Comparison of ENCODE assay signal across 8 mouse cellular contexts in genomic region chr2:13372825-13373224, GRCm38 (mm10).
A peak's percentile ranks its signal among the peaks of the same experiment; 100 is the strongest.
DNase-seq lines count a peak whose midpoint lies in the region; ATAC-seq lines count a peak whose summit lies in the region.
"Had no signal": no experiment of that assay in that cellular context is flagged by ENCODE, and none has a peak within 500 bp of the region (broad histone marks: within the 10 kb centered on the region; RNA-seq: fewer than 3 reads in every experiment).

No protein-coding gene starts in this region.

- peak overlapping the region; percentile 80 for H3K27ac ChIP-seq in liver, embryonic 11.5 days (ENCODE audit: low read depth, low read length)
- H3K27ac ChIP-seq in hindbrain, embryonic 10.5 days, result peak overlapping the region; percentile 93
- peak overlapping the region; percentile 40; the same call in 1 of the 2 replicates for H3K27ac ChIP-seq in limb, embryonic 15.5 days

- peak overlapping the region; percentile 38; the same call in 1 of the 2 replicates for H3K4me2 ChIP-seq in liver, embryonic 11.5 days
- no peak overlapping the region for H3K4me2 ChIP-seq in limb, embryonic 15.5 days

- DNase-seq in liver, embryonic 11.5 days (ENCODE audit: low spot score), result no peak
- DNase-seq in liver, result no peak
- DNase-seq in hindbrain, embryonic 10.5 days (ENCODE audit: low spot score), result no peak
- DNase-seq in retina, postnatal 1 day, result peak; percentile 16
- no peak for DNase-seq in T-cell, adult 2 months (ENCODE audit: low spot score)

- H3K9ac ChIP-seq in liver, embryonic 11.5 days (ENCODE audit: low read depth, low read length), result no peak overlapping the region
- no peak overlapping the region for H3K9ac ChIP-seq in limb, embryonic 15.5 days

- H3K36me3 ChIP-seq in liver, embryonic 11.5 days (ENCODE audit: control insufficient read depth, insufficient read depth, low read length), result no peaks in the 10 kb centered on the region
- no peaks in the 10 kb centered on the region for H3K36me3 ChIP-seq in hindbrain, embryonic 10.5 days
- H3K36me3 ChIP-seq in limb, embryonic 15.5 days, result no peaks in the 10 kb centered on the region
- H3K36me3 ChIP-seq: G1E had no signal

- H3K4me1 ChIP-seq in liver, embryonic 11.5 days (replicated peaks; ENCODE audit: control insufficient read depth, insufficient read depth, low read length), result peaks cover 13% of the 10 kb centered on the region
- H3K4me1 ChIP-seq in hindbrain, embryonic 10.5 days (replicated peaks), result peaks cover 42% of the 10 kb centered on the region
- H3K4me1 ChIP-seq in limb, embryonic 15.5 days, result peaks cover 14% of the 10 kb centered on the region

- ATAC-seq in liver, embryonic 11.5 days (replicated peaks; ENCODE audit: low FRiP score), result no peak
- ATAC-seq in limb, embryonic 15.5 days (ENCODE audit: insufficient number of reproducible peaks, low FRiP score, low TSS enrichment, low read depth), result no peak
- no peak for ATAC-seq in granulocyte monocyte progenitor cell, adult 5-6 weeks (replicated peaks; ENCODE audit: poor library complexity, severe bottlenecking)

- WGBS in liver, embryonic 11.5 days, result 67% methylated on average over 3 of the region's 3 CpGs
- WGBS in hindbrain, embryonic 10.5 days, result 47% methylated on average over 3 of the region's 3 CpGs
- WGBS in limb, embryonic 15.5 days, result 44% methylated on average over 3 of the region's 3 CpGs

- no peaks in the 10 kb centered on the region for H3K27me3 ChIP-seq in liver, embryonic 11.5 days (replicated peaks; ENCODE audit: control insufficient read depth, insufficient read depth, low read length)
- no peaks in the 10 kb centered on the region for H3K27me3 ChIP-seq in hindbrain, embryonic 10.5 days (ENCODE audit: insufficient read depth, poor library complexity, severe bottlenecking)
- H3K27me3 ChIP-seq in limb, embryonic 15.5 days, result no peaks in the 10 kb centered on the region

- no peaks in the 10 kb centered on the region for H3K9me3 ChIP-seq in liver, embryonic 11.5 days (ENCODE audit: control insufficient read depth, low read length)
- no peaks in the 10 kb centered on the region for H3K9me3 ChIP-seq in hindbrain, embryonic 10.5 days
- H3K9me3 ChIP-seq in limb, embryonic 15.5 days, result no peaks in the 10 kb centered on the region
- H3K9me3 ChIP-seq: G1E had no signal

- H3K4me3 ChIP-seq in liver, embryonic 11.5 days (ENCODE audit: low read depth, low read length), result no peak overlapping the region
- no peak overlapping the region for H3K4me3 ChIP-seq in hindbrain, embryonic 10.5 days
- H3K4me3 ChIP-seq in limb, embryonic 15.5 days, result no peak overlapping the region

Comparison
In these comparisons a context has a peak if more than half of its experiments do, and no peak if none do; other contexts are left out.
1. H3K27ac ChIP-seq: peak in every context shown above with its lines; median percentile 93 in hindbrain, embryonic 10.5 days; 80 in liver, embryonic 11.5 days; 40 in limb, embryonic 15.5 days.